Mouse (Mus musculus) heart, postnatal 14 days (tissue): ENCODE data around the gene Prrg1. TPM values are rescaled to one million over a fixed set of nuclear protein-coding genes. Genes with fewer than 3 reads are reported as not detected.
"Not testable (repeated sequence)": the region's sequence is repeated elsewhere in the genome, so short reads cannot be mapped to it uniquely, and the experiment has no call there.

ENCODE experiments used
- DNase-seq, 2 experiments: peaks; one replicate each; pipeline ENCODE4 v3.0.0; 2021 to 2022
- intact Hi-C: fragments of 180-260 bp; cut with DNase I; formaldehyde crosslinking; loops from one replicate; pipeline ENCODE4 v1.15.1; 2025
- long read RNA-seq, 2 experiments: library from polyadenylated mRNA; stranded (forward); transcript quantifications; one replicate each; pipeline ENCODE4 v2.0.0; 2021
- total RNA-seq, 2 experiments: library from RNA; stranded (reverse); gene quantifications; 2 replicates each; pipeline ENCODE4 v1.2.3; 2021

The Prrg1 gene
- total RNA-seq, result 10 to 100 TPM in 1 of 2 experiments, 1 to 10 TPM in 1; 8.4 to 10.9 TPM
- long read RNA-seq, experiment 1, partial matches to known transcripts, result 0 of 5 reads
- long read RNA-seq, experiment 1, other reads (novel, unspliced or antisense), result 5 of 5 reads
- long read RNA-seq, experiment 2, partial matches to known transcripts, result 0 of 1 reads
- long read RNA-seq, experiment 2, other reads (novel, unspliced or antisense), result 1 of 1 reads

- DNase-seq, result peak; percentile 70 to 80
- intact Hi-C loops, result no loop called here
Observed at GRCm38 (mm10) chrX:78583202-78584004, at the start of gene Prrg1. Gene Prrg1, minus strand, starts transcription at chrX:78583896.

DNA sequence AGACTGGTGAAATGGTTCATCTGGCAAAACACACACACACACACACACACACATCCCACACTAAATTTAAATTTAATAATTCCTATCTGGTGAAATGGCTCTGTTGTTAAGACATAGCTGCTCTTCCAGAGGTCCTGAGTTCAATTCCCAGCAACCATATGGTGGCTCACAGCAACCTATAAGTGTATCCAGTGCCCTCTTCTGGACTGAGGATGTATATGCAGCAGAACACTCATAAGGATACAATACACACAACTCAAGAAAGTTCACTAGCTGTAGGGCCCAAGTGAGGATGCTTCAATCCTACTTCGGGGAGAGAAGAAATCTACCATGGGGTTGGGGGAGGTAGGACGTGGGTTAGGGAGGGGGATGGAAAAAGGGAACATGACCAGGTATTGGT lies 22.1 kb upstream of the Prrg1 start:
- DNase-seq, result no peak
- intact Hi-C loops, result no loop called here

- DNase-seq, result no peak
- intact Hi-C loops, result no loop called here
Observed at GRCm38 (mm10) chrX:78593138-78593537, 9.4 kb upstream of the Prrg1 start.

DNA sequence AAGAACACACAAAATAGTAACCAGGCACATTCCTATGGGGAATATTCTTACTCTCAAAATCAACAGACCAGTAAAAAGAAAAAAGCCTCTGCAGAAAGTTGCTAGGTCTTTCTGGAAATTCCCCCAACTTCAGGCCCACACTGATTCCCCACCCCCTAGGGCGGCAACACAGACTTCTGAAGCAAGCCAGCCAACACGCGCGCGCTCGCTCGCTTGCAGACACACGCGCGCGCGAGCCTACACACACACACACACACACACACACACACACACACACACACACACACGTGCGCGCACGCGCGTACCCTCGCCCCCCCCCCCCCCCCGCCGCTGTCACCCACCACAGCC lies 868 bp downstream of the Prrg1 start:
- intact Hi-C loops, result no loop called here
- DNase-seq, result peak; percentile 64 to 70

DNA sequence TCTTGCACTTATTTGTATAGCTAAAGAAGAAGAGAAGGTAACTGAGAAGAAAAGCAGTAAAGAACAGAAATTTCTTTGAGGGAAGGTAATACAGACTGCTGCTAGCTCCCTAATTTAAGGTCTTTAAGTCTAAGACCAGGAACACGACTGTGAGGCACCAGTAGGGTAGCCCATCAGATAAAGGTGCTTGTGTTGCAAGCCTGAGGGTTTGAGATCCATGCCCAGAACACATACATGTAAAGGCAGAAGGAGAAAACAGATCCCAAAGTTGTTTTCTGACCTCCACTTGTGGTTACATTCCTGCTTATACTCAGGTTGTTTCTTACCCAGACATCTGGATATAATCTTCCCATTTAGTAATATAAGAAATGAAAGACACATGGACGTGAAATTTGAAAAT lies 20.2 kb downstream of the Prrg1 start:
- intact Hi-C loops, result no loop called here
- DNase-seq, result no peak

DNA sequence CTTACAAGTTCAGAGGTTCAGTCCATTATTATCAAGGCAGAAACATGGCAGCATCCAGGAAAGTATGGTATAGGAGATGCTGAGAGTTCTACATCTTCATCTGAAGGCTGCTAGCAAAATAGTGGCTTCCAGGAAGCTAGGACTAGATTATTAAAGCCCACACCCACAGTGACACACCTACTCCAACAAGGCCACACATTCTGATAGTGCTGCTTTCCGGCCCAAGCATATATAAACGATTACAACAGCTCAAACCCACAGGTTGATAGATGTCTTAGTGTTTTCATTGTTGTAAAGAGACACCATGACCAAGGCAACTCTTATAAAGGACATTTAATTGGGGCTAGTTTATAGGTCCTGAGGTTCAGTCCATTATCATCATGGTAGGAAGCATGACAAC lies 30.3 kb downstream of the Prrg1 start:
- intact Hi-C loops, result no loop called here
- no peak for DNase-seq

- no peak for DNase-seq
- intact Hi-C loops, result no loop called here
Observed at GRCm38 (mm10) chrX:78552704-78553103, 31.0 kb downstream of the Prrg1 start.

GRCm38 (mm10) chrX:78547696-78548095 lies 36.0 kb downstream of the Prrg1 start:
- intact Hi-C loops, result no loop called here
- DNase-seq, result peak in 1 of 2 experiments; percentile 2

- DNase-seq, result peak in 1 of 2 experiments; percentile 3
- intact Hi-C loops, result no loop called here
Observed at GRCm38 (mm10) chrX:78539734-78540133, 44.0 kb downstream of the Prrg1 start.

DNA sequence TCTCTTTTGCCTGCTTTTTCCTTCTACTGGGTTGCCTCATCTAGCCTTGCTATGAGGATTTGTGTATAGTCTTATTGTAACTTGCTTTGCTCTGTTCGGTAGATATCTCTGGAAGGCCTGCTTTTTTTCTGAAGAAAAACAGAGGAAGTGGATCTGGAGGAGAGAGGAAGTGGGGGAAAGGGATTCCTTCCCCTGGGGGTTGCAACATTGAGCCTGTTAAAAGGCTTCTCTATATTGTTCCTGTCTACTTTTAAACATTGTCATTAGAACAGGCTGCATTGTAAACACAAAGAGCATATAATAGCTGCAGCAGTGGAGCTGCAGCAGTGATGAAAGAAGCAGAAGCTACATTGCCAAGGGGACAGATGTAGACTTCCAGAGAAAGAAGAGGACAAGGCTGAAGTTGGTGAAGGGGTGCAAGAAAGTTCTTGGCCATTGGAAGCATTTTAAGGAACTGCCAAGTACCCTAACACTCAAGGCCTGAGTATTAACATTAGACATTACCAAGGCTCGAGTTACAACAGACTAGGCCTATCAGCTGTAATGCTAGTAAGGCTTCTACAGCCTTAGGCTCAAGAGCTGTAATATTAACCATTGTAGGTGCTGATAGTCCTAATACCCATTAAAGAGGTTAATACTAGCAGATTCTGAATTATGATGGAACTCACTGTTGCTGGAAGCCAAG lies 44.9 kb downstream of the Prrg1 start:
- DNase-seq, result no peak
- intact Hi-C loops, result no loop called here

DNA sequence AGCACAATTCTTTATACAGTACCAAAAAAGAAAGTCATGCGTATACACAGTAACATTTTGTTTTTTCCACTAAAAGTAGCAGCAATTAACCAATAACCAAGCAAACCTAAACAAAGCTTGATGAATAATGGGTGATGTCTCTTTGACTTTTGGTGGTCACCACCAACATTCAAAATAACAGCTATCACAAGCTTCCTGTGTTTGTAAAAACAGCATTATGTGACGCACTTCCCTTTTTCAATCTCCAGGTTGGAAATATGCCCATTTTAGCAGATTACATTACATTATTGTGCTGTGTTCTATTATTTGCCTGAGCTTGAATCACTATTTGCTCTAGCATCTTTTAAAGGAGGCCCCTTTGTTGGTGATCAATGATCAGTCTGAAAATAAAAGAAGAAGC lies 65.4 kb downstream of the Prrg1 start:
- intact Hi-C loops, result no loop called here
- DNase-seq, result no peak

DNA sequence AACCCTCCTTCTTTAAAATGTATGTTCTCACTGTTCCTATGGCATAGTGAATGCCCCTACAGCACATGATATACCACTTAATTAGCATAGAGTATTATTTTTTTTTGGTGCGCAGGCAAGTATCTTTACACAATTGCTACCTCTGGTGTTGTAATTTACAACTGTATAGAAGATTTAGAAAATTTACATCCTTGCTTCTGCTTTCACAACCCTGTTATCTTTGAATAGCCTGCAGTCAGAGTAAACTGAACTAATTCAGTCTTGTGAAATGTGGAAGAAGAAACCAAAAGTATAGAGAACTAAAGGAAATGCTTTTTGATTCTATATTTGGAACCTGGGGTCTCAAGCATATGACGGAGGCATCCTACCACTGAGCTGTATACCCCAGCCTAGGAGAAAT lies 100.7 kb downstream of the Prrg1 start:
- intact Hi-C loops, result no loop called here
- no peak for DNase-seq

DNA sequence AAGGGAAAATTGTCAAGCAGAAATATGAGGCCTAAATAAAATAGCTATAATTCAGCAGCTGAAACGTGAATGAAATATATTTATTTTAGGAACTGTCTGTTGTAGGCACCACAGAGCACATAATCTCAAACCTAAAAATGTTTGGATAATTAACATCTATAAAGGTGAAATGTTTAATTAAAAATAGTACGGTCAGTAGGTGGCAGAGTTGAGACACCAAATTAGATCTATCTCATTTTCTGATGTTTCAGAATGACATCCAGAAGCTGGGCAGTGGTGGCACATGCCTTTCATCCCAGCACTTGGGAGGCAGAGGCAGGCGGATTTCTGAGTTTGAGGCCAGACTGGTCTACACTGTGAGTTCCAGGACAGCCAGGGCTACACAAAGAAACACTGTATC lies 104.0 kb downstream of the Prrg1 start:
- no peak for DNase-seq
- intact Hi-C loops, result no loop called here

DNA sequence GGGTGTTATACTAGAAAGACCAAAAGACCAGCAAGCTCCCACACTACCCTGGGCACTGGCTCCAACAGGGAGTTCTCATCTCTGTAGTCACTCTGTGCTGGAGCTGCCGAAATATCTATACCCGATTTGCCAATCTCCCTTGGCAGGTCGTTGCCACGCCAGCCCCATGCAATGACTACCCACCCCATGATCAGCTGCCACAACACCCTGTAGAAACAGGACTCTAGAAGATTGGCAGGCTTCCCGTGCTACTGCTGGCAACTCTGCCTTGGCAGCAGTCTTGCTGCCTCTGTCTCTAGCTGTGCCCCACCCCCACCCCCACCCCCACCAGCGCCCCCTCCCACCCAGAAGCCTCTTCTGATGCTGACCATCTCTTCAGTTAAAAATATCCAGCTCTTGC lies 149.3 kb downstream of the Prrg1 start:
- DNase-seq, result peak; percentile 2 to 17
- intact Hi-C loops, result no loop called here

DNA sequence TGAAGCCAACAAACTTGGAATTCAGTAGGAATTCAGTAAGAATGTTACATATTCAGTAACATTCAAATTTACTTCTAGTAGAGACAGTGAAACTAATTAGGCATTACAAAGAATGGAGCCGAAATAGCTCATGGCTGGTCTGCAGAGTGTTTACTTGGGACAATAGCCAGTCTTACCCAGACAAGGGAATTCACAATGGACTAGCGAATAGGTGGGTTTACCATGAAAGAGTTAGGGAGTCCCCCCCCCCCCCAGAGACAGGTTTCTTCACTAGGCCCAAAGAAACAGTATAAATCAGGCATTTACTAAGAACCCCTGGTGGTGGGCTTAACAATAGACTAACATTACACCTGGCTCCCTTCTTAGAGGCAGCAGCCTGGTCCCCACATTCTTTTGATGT lies 180.3 kb downstream of the Prrg1 start:
- intact Hi-C loops, DNase-seq: not testable (repeated sequence)

Other genes starting within 250 kb of the Prrg1 start
- not detected for gene 4930480E11Rik, start 214.3 kb downstream of the Prrg1 start, total RNA-seq
- not detected for gene Fam47c, start 153.9 kb upstream of the Prrg1 start, total RNA-seq